Mouse (Mus musculus) thymus, adult 2 months (tissue): Measurements from ENCODE around the gene Sik2.

Experiments used
- CTCF ChIP-seq: fragments of 200-500 bp; IDR thresholded peaks from 2 replicates; pipeline ENCODE4 v1.5.1; 2012; ENCODE audit warnings: mild to moderate bottlenecking, control low read depth, low read length, moderate library complexity, borderline replicate concordance; ENCODE audit not compliant: control insufficient read depth, poor library complexity, insufficient read depth; ENCODE audit errors: extremely low read depth
- POLR2A ChIP-seq: fragments of 200-500 bp; IDR thresholded peaks from 2 replicates; pipeline ENCODE4 v1.6.1; 2012; ENCODE audit warnings: mild to moderate bottlenecking, low read length, control low read depth, moderate library complexity; ENCODE audit not compliant: control insufficient read depth, poor library complexity, insufficient read depth; ENCODE audit errors: extremely low read depth

- no peak for TF ChIP-seq POLR2A
- TF ChIP-seq CTCF: no peak
These were observed 39.6 kb downstream of the Sik2 start for GRCm38 (mm10) chr9:50969266-50969665.
